Mouse (Mus musculus) forebrain, embryonic 15.5 days (tissue): Measurements from ENCODE around the gene Speer4d. TPM values are rescaled to one million over a fixed set of nuclear protein-coding genes. Genes with fewer than 3 reads are reported as not detected.

Source experiments
- polyA plus RNA-seq: library from polyadenylated mRNA; unstranded; fragments of >200 nt; fragmentation: Nextera tagmentation; extraction: Ambion mirVana; gene quantifications from 2 replicates; pipeline ENCODE4 v1.2.1, GENCODE M21; 2015

The Speer4d gene
- polyA plus RNA-seq, 1 experiment from 2014 or later: not detected

Other genes with a start within 250 kb of the Speer4d start
- not detected in 2 replicates for gene Gm21149, start 142.5 kb upstream of the Speer4d start, polyA plus RNA-seq
- gene Gm21190, start 89.8 kb upstream of the Speer4d start, polyA plus RNA-seq: not detected in 2 replicates
- gene Gm21083, start 41.7 kb upstream of the Speer4d start, polyA plus RNA-seq: not detected in 2 replicates
- gene 4930572O03Rik, start 38.0 kb downstream of the Speer4d start, polyA plus RNA-seq: not detected in 2 replicates
- not detected in 2 replicates for gene Speer4c, start 95.2 kb downstream of the Speer4d start, polyA plus RNA-seq